ENCODE assay signal across 26 mouse cellular contexts in the genomic region with DNA sequence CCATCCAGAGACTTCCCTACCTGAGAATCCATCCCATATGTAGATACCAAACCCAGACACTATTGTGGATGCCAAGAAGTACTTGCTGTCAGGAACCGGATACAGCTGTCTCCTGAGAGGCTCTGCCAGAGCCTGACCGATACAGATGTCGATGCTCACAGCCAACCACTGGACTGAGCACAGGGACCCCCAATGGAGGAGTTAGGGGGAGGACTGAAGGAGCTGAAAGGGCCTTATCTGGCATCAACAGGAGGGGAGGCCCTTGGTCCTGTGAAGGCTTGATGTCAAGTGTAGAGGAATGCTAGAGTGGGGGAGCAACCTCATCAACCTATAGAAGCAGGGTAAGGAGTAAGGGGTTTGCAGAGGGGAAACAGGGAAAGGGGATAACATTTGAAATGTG. TPM values are rescaled to one million over a fixed set of nuclear protein-coding genes. Genes with fewer than 3 reads are reported as not detected.
DNase-seq lines count a peak whose midpoint lies in the region; ATAC-seq lines count a peak whose summit lies in the region.
"Had no signal": no experiment of that assay in that cellular context is flagged by ENCODE, and none has a peak within 500 bp of the region (broad histone marks: within the 10 kb centered on the region; RNA-seq: fewer than 3 reads in every experiment).

No protein-coding gene starts in this region.

- peak; percentile 14 for DNase-seq in limb, embryonic 11.5 days (ENCODE audit: low spot score)
- no peak for DNase-seq in limb, embryonic 10.5 days (ENCODE audit: low spot score)
- peak; percentile 4 for DNase-seq in midbrain, embryonic 10.5 days (ENCODE audit: low spot score)
- DNase-seq in left cerebral cortex, adult 9 months (ENCODE audit: low spot score in 2 of 2) = no peak
- DNase-seq: adrenal gland, adult 8-10 months; adrenal gland, postnatal 25 days; cerebellum, adult 11-12 months; cerebellum, adult 8-10 months; cerebellum, postnatal 10 days; cerebellum, postnatal 36 days; embryo, embryonic 11 days; gastrocnemius, postnatal 10 days; gastrocnemius, postnatal 36 days; heart, postnatal 14 days had no signal

- H3K4me2 ChIP-seq in limb, embryonic 11.5 days (ENCODE audit: low read depth, severe bottlenecking) = no peak overlapping the region
- no peak overlapping the region for H3K4me2 ChIP-seq in midbrain, embryonic 15.5 days
- no peak overlapping the region for H3K4me2 ChIP-seq in liver, embryonic 15.5 days
- H3K4me2 ChIP-seq: embryonic facial prominence, embryonic 13.5 days; forebrain, embryonic 12.5 days; forebrain, embryonic 15.5 days; heart, embryonic 13.5 days; hindbrain, embryonic 12.5 days; hindbrain, embryonic 15.5 days had no signal

- H3K4me3 ChIP-seq in limb, embryonic 11.5 days (ENCODE audit: low read depth, low read length) = no peak overlapping the region
- no peak overlapping the region for H3K4me3 ChIP-seq in limb, embryonic 10.5 days
- H3K4me3 ChIP-seq in midbrain, embryonic 10.5 days = no peak overlapping the region
- no peak overlapping the region for H3K4me3 ChIP-seq in midbrain, embryonic 15.5 days
- no peak overlapping the region for H3K4me3 ChIP-seq in liver, embryonic 15.5 days (replicated peaks)
- H3K4me3 ChIP-seq: embryonic facial prominence, embryonic 10.5 days; embryonic facial prominence, embryonic 13.5 days; erythroblast, embryonic 14.5 days; forebrain, embryonic 12.5 days; forebrain, embryonic 15.5 days; heart, embryonic 13.5 days; hindbrain, embryonic 12.5 days; hindbrain, embryonic 15.5 days had no signal

- H3K27ac ChIP-seq in limb, embryonic 11.5 days (replicated peaks; ENCODE audit: low read depth, low read length) = no peak overlapping the region
- no peak overlapping the region for H3K27ac ChIP-seq in limb, embryonic 10.5 days
- no peak overlapping the region for H3K27ac ChIP-seq in midbrain, embryonic 10.5 days (replicated peaks)
- H3K27ac ChIP-seq in midbrain, embryonic 15.5 days = no peak overlapping the region
- no peak overlapping the region for H3K27ac ChIP-seq in liver, embryonic 15.5 days (replicated peaks)
- H3K27ac ChIP-seq: embryonic facial prominence, embryonic 10.5 days; embryonic facial prominence, embryonic 13.5 days; forebrain, embryonic 12.5 days; forebrain, embryonic 15.5 days; heart, embryonic 13.5 days; hindbrain, embryonic 12.5 days; hindbrain, embryonic 15.5 days had no signal

- H3K36me3 ChIP-seq in limb, embryonic 11.5 days (ENCODE audit: control insufficient read depth, insufficient read depth, low read length) = no peaks in the 10 kb centered on the region
- H3K36me3 ChIP-seq in limb, embryonic 10.5 days = no peaks in the 10 kb centered on the region
- no peaks in the 10 kb centered on the region for H3K36me3 ChIP-seq in midbrain, embryonic 10.5 days
- no peaks in the 10 kb centered on the region for H3K36me3 ChIP-seq in midbrain, embryonic 15.5 days (replicated peaks)
- no peaks in the 10 kb centered on the region for H3K36me3 ChIP-seq in liver, embryonic 15.5 days (replicated peaks)
- H3K36me3 ChIP-seq: embryonic facial prominence, embryonic 10.5 days; embryonic facial prominence, embryonic 13.5 days; forebrain, embryonic 12.5 days; forebrain, embryonic 15.5 days; heart, embryonic 13.5 days; hindbrain, embryonic 12.5 days; hindbrain, embryonic 15.5 days had no signal

- H3K9ac ChIP-seq in limb, embryonic 11.5 days (ENCODE audit: low read length) = no peak overlapping the region
- no peak overlapping the region for H3K9ac ChIP-seq in midbrain, embryonic 15.5 days
- peak overlapping the region; percentile 26; the same call in 1 of the 2 replicates for H3K9ac ChIP-seq in liver, embryonic 15.5 days
- H3K9ac ChIP-seq: embryonic facial prominence, embryonic 13.5 days; forebrain, embryonic 12.5 days; forebrain, embryonic 15.5 days; heart, embryonic 13.5 days; hindbrain, embryonic 12.5 days; hindbrain, embryonic 15.5 days had no signal

- no peak for ATAC-seq in limb, embryonic 11.5 days (ENCODE audit: insufficient number of reproducible peaks, low FRiP score, low TSS enrichment, low read depth)
- ATAC-seq in midbrain, embryonic 15.5 days (replicated peaks) = no peak
- no peak for ATAC-seq in liver, embryonic 15.5 days (ENCODE audit: insufficient read depth)
- ATAC-seq: activated CD4-positive, CD25-positive, alpha-beta regulatory T cell, adult 4 months; CD4-positive, CD25-positive, alpha-beta regulatory T cell, adult 4 months; forebrain, embryonic 15.5 days had no signal

- no peaks in the 10 kb centered on the region for H3K27me3 ChIP-seq in limb, embryonic 11.5 days (ENCODE audit: control insufficient read depth, insufficient read depth, low read length)
- H3K27me3 ChIP-seq in limb, embryonic 10.5 days (ENCODE audit: low read depth, poor library complexity, severe bottlenecking) = 0 out of 2 replicates have a peak, but pooled peaks cover 5% of the 10 kb centered on the region
- H3K27me3 ChIP-seq in midbrain, embryonic 10.5 days (ENCODE audit: low read depth, poor library complexity, severe bottlenecking) = peaks cover 14% of the 10 kb centered on the region; the same call in 1 of the 2 replicates
- no peaks in the 10 kb centered on the region for H3K27me3 ChIP-seq in midbrain, embryonic 15.5 days (replicated peaks)
- H3K27me3 ChIP-seq in liver, embryonic 15.5 days = peaks cover 25% of the 10 kb centered on the region
- H3K27me3 ChIP-seq: forebrain, embryonic 15.5 days; hindbrain, embryonic 12.5 days; hindbrain, embryonic 15.5 days had no signal

- H3K9me3 ChIP-seq in limb, embryonic 11.5 days (ENCODE audit: control insufficient read depth, low read length) = no peaks in the 10 kb centered on the region
- H3K9me3 ChIP-seq in limb, embryonic 10.5 days (replicated peaks) = no peaks in the 10 kb centered on the region
- H3K9me3 ChIP-seq in midbrain, embryonic 10.5 days (replicated peaks) = no peaks in the 10 kb centered on the region
- H3K9me3 ChIP-seq in midbrain, embryonic 15.5 days = no peaks in the 10 kb centered on the region
- no peaks in the 10 kb centered on the region for H3K9me3 ChIP-seq in liver, embryonic 15.5 days (replicated peaks)
- H3K9me3 ChIP-seq: embryonic facial prominence, embryonic 10.5 days; embryonic facial prominence, embryonic 13.5 days; forebrain, embryonic 12.5 days; forebrain, embryonic 15.5 days; heart, embryonic 13.5 days; hindbrain, embryonic 12.5 days; hindbrain, embryonic 15.5 days had no signal

- no peaks in the 10 kb centered on the region for H3K4me1 ChIP-seq in limb, embryonic 11.5 days (ENCODE audit: control insufficient read depth, insufficient read depth, low read length)
- H3K4me1 ChIP-seq in limb, embryonic 10.5 days = no peaks in the 10 kb centered on the region
- H3K4me1 ChIP-seq in midbrain, embryonic 10.5 days = no peaks in the 10 kb centered on the region
- no peaks in the 10 kb centered on the region for H3K4me1 ChIP-seq in midbrain, embryonic 15.5 days
- H3K4me1 ChIP-seq in liver, embryonic 15.5 days (replicated peaks) = peaks cover 54% of the 10 kb centered on the region
- H3K4me1 ChIP-seq: embryonic facial prominence, embryonic 13.5 days; forebrain, embryonic 12.5 days; forebrain, embryonic 15.5 days; hindbrain, embryonic 12.5 days; hindbrain, embryonic 15.5 days had no signal

- 84% methylated on average over 3 of the region's 3 CpGs for WGBS in limb, embryonic 11.5 days
- 78% methylated on average over 3 of the region's 3 CpGs for WGBS in limb, embryonic 10.5 days
- 78% methylated on average over 3 of the region's 3 CpGs for WGBS in midbrain, embryonic 10.5 days
- WGBS in midbrain, embryonic 15.5 days = 80% methylated on average over 3 of the region's 3 CpGs
- WGBS in liver, embryonic 15.5 days (ENCODE audit: insufficient replicate concordance) = 31% methylated on average over 3 of the region's 3 CpGs

RNA-seq across cellular contexts. Expression of a gene that starts 7.2 kb away (rescaled TPM):
- 16.6 and 17.6 TPM in 2 replicates for polyA plus RNA-seq in limb, embryonic 11.5 days (2014; fragmentation: Nextera tagmentation; extraction: Ambion mirVana)
- 10.7 and 12.4 TPM in 2 replicates for polyA plus RNA-seq in limb, embryonic 10.5 days (2016; fragmentation: Nextera tagmentation; extraction: Ambion mirVana)
- 8.1 and 8.5 TPM in 2 replicates for polyA plus RNA-seq in midbrain, embryonic 10.5 days (2016; fragmentation: Nextera tagmentation; extraction: Ambion mirVana)
- polyA plus RNA-seq in midbrain, embryonic 15.5 days (2015; fragmentation: Nextera tagmentation; extraction: Ambion mirVana) = 9.9 and 10.3 TPM in 2 replicates
- polyA plus RNA-seq in liver, embryonic 15.5 days (2015; fragmentation: Nextera tagmentation; extraction: Ambion mirVana) = 3.7 and 4.0 TPM in 2 replicates

RNA-seq across cellular contexts. Expression of a gene that starts 30.7 kb away (rescaled TPM):
- 12.4 and 27.5 TPM in 2 replicates for polyA plus RNA-seq in limb, embryonic 11.5 days (2014; fragmentation: Nextera tagmentation; extraction: Ambion mirVana)
- 7.6 and 11.1 TPM in 2 replicates for polyA plus RNA-seq in limb, embryonic 10.5 days (2016; fragmentation: Nextera tagmentation; extraction: Ambion mirVana)
- 4.5 and 17.0 TPM in 2 replicates for polyA plus RNA-seq in midbrain, embryonic 10.5 days (2016; fragmentation: Nextera tagmentation; extraction: Ambion mirVana)
- polyA plus RNA-seq in midbrain, embryonic 15.5 days (2015; fragmentation: Nextera tagmentation; extraction: Ambion mirVana) = 7.3 and 8.0 TPM in 2 replicates
- 13.3 TPM in 1 of 2 replicates, not detected in the other for polyA plus RNA-seq in liver, embryonic 15.5 days (2015; fragmentation: Nextera tagmentation; extraction: Ambion mirVana)
- polyA plus RNA-seq: hindbrain, embryonic 15.5 days had no signal

Comparison
In these comparisons a context has a peak if more than half of its experiments do, and no peak if none do; other contexts are left out.
1. DNase-seq: peak in limb, embryonic 11.5 days (single experiment) and midbrain, embryonic 10.5 days (single experiment); none in limb, embryonic 10.5 days (single experiment) and left cerebral cortex, adult 9 months (0 of 2).